Mouse (Mus musculus) neural tube, embryonic 11.5 days (tissue): ENCODE measurements around the gene Tead4. TPM values are rescaled to one million over a fixed set of nuclear protein-coding genes. Genes with fewer than 3 reads are reported as not detected.

Experiments used
- ATAC-seq: fragments of 200-750 bp; cut with Nextera tagmentation; 2 replicates; pipeline ENCODE4 v1.8.0; 2017; ENCODE audit warnings: moderate number of reproducible peaks, mild to moderate bottlenecking, moderate TSS enrichment, moderate library complexity; ENCODE audit not compliant: insufficient read depth, low FRiP score, low TSS enrichment
- DNase-seq: peaks from one replicate; pipeline ENCODE4 v3.0.0-alpha.2; 2015; ENCODE audit warnings: low spot score
- H3K27ac ChIP-seq: fragments of 300-500 bp; sonication (generic); 2 replicates; pipeline ENCODE4 v1.5.1; 2014; ENCODE audit warnings: low read depth, mild to moderate bottlenecking, low read length
- H3K27me3 ChIP-seq: fragments of 300-500 bp; sonication (generic); 2 replicates; pipeline ENCODE4 v1.6.1; 2014; ENCODE audit warnings: mild to moderate bottlenecking, low read length, mixed read lengths; ENCODE audit not compliant: control insufficient read depth, insufficient read depth
- H3K36me3 ChIP-seq: fragments of 300-500 bp; sonication (generic); 2 replicates; pipeline ENCODE4 v1.6.1; 2014; ENCODE audit warnings: mild to moderate bottlenecking, low read length, moderate library complexity, mixed read lengths; ENCODE audit not compliant: control insufficient read depth, insufficient read depth
- H3K4me1 ChIP-seq: fragments of 300-500 bp; sonication (generic); 2 replicates; pipeline ENCODE4 v1.6.1; 2014; ENCODE audit warnings: low read length, mixed read lengths; ENCODE audit not compliant: control insufficient read depth, insufficient read depth
- H3K4me2 ChIP-seq: fragments of 300-500 bp; sonication (generic); 2 replicates; pipeline ENCODE4 v1.6.1; 2014; ENCODE audit warnings: low read depth, mild to moderate bottlenecking, moderate library complexity
- H3K4me3 ChIP-seq: fragments of 300-500 bp; sonication (generic); 2 replicates; pipeline ENCODE4 v1.5.1; 2014; ENCODE audit warnings: low read depth, low read length
- H3K9ac ChIP-seq: fragments of 300-500 bp; sonication (generic); 2 replicates; pipeline ENCODE4 v1.6.1; 2014; ENCODE audit warnings: mild to moderate bottlenecking, low read length
- H3K9me3 ChIP-seq: fragments of 300-500 bp; sonication (generic); 2 replicates; pipeline ENCODE4 v1.6.1; 2016; ENCODE audit warnings: low read length; ENCODE audit not compliant: control insufficient read depth
- WGBS: fragments of 180-500 bp; shearing (Covaris S2); extraction: QIAGEN DNeasy Blood & Tissue Kit; methylation state at CpG from one replicate; pipeline ENCODE4 v1.1.7; 2014; 5-methylcytosine and 5-hydroxymethylcytosine counted together
- polyA plus RNA-seq: library from polyadenylated mRNA; unstranded; fragments of >200 nt; fragmentation: Nextera tagmentation; extraction: Ambion mirVana; gene quantifications from 2 replicates; pipeline ENCODE4 v1.2.1, GENCODE M21; 2014

Gene Tead4
- polyA plus RNA-seq, 1 experiment from 2014 or later, result 1.9 TPM

GRCm38 (mm10) chr6:128279608-128280007, 21.0 kb downstream of the Tead4 start:
- 26% methylated on average over 5 of the region's 5 CpGs for WGBS
- Histone ChIP-seq H3K4me3 (no peak overlapping the region), H3K27me3 (no peaks in the 10 kb centered on the region), H3K9ac (no peak overlapping the region), H3K36me3 (no peaks in the 10 kb centered on the region), H3K27ac (no peak overlapping the region), H3K4me1 (0 out of 2 replicates have a peak, but pooled peaks cover 3% of the 10 kb centered on the region), H3K9me3 (no peaks in the 10 kb centered on the region), H3K4me2 (no peak overlapping the region)
- ATAC-seq (no peak), DNase-seq (no peak)

- 0 out of 2 replicates have a peak, but pooled peaks cover 3% of the 10 kb centered on the region for H3K4me1 ChIP-seq
- H3K4me3 ChIP-seq, result no peak overlapping the region
- H3K27ac ChIP-seq, result no peak overlapping the region
- no peak overlapping the region for H3K4me2 ChIP-seq
- no peak for ATAC-seq
- H3K9ac ChIP-seq, result no peak overlapping the region
- DNase-seq, result no peak
- no peaks in the 10 kb centered on the region for H3K9me3 ChIP-seq
- H3K27me3 ChIP-seq, result no peaks in the 10 kb centered on the region
- 70% methylated on average over 4 of the region's 4 CpGs for WGBS
- no peaks in the 10 kb centered on the region for H3K36me3 ChIP-seq
Observed at GRCm38 (mm10) chr6:128279099-128279498, 21.5 kb downstream of the Tead4 start.

DNA sequence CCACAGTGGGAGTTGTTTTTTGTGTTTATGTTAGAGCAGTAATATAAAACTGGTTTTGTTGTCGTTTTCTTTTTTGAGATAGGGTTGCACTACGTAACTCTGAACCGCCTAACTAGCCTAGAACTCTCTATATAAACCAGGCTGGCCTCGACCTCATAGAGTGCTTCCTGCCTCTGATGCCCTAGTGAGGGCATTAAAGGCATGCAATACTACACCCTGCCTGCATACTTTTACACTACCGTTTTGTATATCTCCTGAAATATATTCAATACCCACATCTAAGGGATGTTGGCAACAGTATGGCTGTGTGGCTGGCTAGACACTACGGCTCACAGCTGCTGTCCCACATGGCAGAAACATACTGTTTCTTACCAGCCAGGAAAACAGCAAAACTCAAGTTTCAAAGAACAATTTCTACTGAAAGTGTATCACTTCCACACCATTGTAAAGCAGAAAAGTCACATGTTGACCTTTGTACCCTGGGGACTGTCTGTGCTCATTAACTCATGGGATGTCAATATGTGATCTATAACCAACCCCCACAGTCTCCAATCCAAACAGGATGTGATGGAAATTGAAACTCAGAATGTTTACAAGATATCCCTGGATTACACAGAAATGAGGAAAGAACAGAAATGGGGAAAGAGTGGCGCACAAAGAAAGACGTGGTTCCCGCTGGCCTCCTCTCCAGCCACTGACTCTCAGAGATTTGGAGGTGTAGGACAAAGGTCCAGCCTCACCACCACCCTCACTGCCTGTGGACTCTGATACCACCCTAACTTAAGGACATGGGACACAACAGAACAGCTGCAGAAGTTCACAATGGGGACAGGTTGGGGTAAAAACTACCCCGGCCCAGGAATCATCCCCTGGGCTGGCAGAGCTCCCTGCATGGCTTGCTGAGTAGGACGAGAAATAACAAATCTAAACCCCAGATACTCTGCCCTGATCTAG, 23.2 kb downstream of the Tead4 start:
- DNase-seq (no peak), ATAC-seq (no peak)
- H3K9me3 ChIP-seq, result no peaks in the 10 kb centered on the region
- no peak overlapping the region for H3K4me2 ChIP-seq
- no peaks in the 10 kb centered on the region for H3K27me3 ChIP-seq
- no peaks in the 10 kb centered on the region for H3K36me3 ChIP-seq
- WGBS, result 82% methylated on average over 11 of the region's 11 CpGs
- no peak overlapping the region for H3K9ac ChIP-seq
- H3K4me3 ChIP-seq, result no peak overlapping the region
- H3K27ac ChIP-seq, result no peak overlapping the region
- 0 out of 2 replicates have a peak, but pooled peaks cover 3% of the 10 kb centered on the region for H3K4me1 ChIP-seq

DNA sequence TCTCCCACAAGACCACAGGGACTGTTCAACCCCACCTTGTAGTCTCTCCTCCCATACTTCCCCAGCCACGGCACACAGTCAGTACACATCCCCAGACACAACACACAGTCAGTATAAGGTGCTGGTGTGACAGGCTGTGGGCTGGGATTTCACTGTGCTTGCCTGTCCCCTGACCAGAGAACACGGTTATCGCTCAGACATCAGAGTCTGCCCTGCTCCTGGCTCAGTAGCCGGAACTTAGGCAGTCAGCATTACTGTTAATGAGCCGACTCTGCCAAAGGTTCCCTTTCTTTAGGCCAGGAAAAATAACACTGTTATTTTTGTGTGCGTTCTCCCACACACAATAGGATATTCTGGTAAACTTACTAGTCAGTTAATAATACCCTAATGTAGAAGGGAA, 24.3 kb downstream of the Tead4 start:
- DNase-seq, result no peak
- no peak overlapping the region for H3K27ac ChIP-seq
- WGBS, result 89% methylated on average over 6 of the region's 6 CpGs

DNA sequence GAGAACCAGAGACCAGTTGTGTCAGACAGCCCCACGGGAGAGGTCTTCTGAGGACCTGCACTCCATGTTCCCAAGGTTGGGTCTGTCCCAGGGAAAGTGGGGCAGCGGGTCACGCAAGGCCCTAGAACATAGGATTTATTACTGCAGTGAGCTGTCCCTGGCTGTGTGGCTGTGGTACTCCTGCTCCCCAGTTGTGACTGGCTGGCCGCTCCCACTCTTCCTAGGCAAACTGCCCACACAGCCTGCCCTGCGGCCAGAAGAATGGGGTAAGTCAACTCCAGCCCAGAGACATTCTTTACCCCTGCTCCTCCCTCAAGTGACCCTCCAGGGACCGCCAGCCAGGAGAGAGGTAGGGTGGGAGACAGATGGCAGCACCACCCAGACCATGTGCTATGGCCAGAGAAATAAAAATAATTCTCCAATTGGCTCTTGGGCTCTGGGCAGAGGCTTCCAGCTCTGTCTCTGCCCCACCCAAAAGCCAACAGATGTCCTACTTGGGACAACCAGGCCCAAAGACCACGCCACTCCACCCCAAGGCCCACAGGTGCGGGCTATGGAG, 25.0 kb downstream of the Tead4 start:
- no peak overlapping the region for H3K9ac ChIP-seq
- H3K27ac ChIP-seq, result no peak overlapping the region
- H3K36me3 ChIP-seq, result no peaks in the 10 kb centered on the region
- H3K4me1 ChIP-seq, result no peaks in the 10 kb centered on the region
- ATAC-seq, result no peak
- no peak overlapping the region for H3K4me2 ChIP-seq
- no peak overlapping the region for H3K4me3 ChIP-seq
- 83% methylated on average over 8 of the region's 8 CpGs for WGBS
- DNase-seq, result no peak
- no peaks in the 10 kb centered on the region for H3K27me3 ChIP-seq
- no peaks in the 10 kb centered on the region for H3K9me3 ChIP-seq

More for the DNA sequence above, 24.3 kb downstream of the Tead4 start:
- no peaks in the 10 kb centered on the region for H3K27me3 ChIP-seq
- H3K9me3 ChIP-seq, result no peaks in the 10 kb centered on the region
- H3K4me2 ChIP-seq, result no peak overlapping the region
- H3K4me1 ChIP-seq, result no peaks in the 10 kb centered on the region
- no peak for ATAC-seq
- H3K36me3 ChIP-seq, result no peaks in the 10 kb centered on the region
- no peak overlapping the region for H3K9ac ChIP-seq
- H3K4me3 ChIP-seq, result no peak overlapping the region

GRCm38 (mm10) chr6:128273507-128273906, 27.1 kb downstream of the Tead4 start:
- ATAC-seq, result no peak
- H3K9me3 ChIP-seq, result no peaks in the 10 kb centered on the region
- 93% methylated on average over 1 of the region's 1 CpGs for WGBS
- H3K4me3 ChIP-seq, result no peak overlapping the region
- no peaks in the 10 kb centered on the region for H3K27me3 ChIP-seq
- no peak for DNase-seq
- H3K4me2 ChIP-seq, result no peak overlapping the region
- no peak overlapping the region for H3K27ac ChIP-seq
- H3K4me1 ChIP-seq, result no peaks in the 10 kb centered on the region
- no peaks in the 10 kb centered on the region for H3K36me3 ChIP-seq
- no peak overlapping the region for H3K9ac ChIP-seq

- 95% methylated on average over 17 of the region's 17 CpGs for WGBS
- H3K9me3 ChIP-seq, result no peaks in the 10 kb centered on the region
- no peak for DNase-seq
- H3K36me3 ChIP-seq, result no peaks in the 10 kb centered on the region
- H3K27ac ChIP-seq, result no peak overlapping the region
- H3K9ac ChIP-seq, result no peak overlapping the region
- no peaks in the 10 kb centered on the region for H3K4me1 ChIP-seq
- H3K4me3 ChIP-seq, result no peak overlapping the region
- H3K4me2 ChIP-seq, result no peak overlapping the region
- no peak for ATAC-seq
- no peaks in the 10 kb centered on the region for H3K27me3 ChIP-seq
Observed at GRCm38 (mm10) chr6:128272754-128273153, 27.9 kb downstream of the Tead4 start.

- no peak overlapping the region for H3K27ac ChIP-seq
- no peaks in the 10 kb centered on the region for H3K9me3 ChIP-seq
- WGBS, result 79% methylated on average over 4 of the region's 4 CpGs
- ATAC-seq (no peak), DNase-seq (no peak)
- H3K4me3 ChIP-seq, result no peak overlapping the region
- no peaks in the 10 kb centered on the region for H3K27me3 ChIP-seq
- H3K36me3 ChIP-seq, result no peaks in the 10 kb centered on the region
- no peak overlapping the region for H3K4me2 ChIP-seq
- H3K9ac ChIP-seq, result no peak overlapping the region
- no peaks in the 10 kb centered on the region for H3K4me1 ChIP-seq
Observed at GRCm38 (mm10) chr6:128269850-128270249, 30.8 kb downstream of the Tead4 start.
